Mouse (Mus musculus) lung, postnatal 25 days (tissue): Measurements from ENCODE around the gene Bri3bp.
"Not testable (repeated sequence)": the region's sequence is repeated elsewhere in the genome, so short reads cannot be mapped to it uniquely, and the experiment has no call there.

Experiments used
- DNase-seq: peaks from one replicate; pipeline ENCODE4 v3.0.0; 2022; ENCODE audit warnings: low spot score

Bri3bp gene

DNA sequence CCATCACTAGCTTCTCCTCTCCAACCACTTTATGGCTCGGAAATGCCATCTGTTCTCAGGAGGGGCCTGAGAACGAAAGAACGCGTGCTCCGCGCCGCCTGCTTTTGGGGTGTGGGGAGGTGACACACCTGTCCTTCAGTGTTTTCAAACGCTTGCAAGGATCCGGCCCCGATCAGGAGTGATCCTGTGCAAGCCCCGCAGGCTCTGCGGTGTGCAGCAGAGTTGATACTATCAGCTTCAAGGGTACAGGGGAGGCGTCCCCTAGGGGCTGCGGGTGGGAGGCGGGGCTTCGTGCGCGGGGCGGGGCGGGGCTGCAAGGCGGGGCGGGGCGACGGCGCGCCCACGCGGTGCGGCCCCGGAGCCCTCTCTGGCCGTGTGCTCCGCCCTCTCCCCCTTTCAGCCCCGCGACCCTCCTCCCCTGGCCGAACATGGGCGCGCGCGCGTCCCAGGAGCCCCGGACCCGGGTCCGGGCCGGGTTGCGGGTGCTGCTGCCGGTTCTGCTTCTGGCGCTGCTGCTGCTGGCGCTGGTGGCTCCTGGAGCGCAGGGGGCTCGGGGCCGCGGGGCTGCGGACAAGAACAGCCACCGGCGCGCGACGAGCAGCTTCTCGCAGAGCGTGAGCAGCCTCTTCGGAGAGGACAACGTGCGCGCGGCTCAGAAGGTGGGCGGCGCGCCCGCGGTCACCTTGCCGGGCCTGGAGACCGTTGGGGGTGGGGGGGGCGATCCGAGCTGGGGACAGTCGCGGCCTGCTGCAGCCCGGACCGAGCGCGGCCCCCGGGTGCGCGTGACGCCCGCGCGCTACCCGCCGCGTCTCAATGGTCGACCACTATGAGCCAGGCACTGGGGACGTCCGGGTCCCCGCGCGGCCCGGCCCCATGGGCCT is at the start of gene Bri3bp:
Bri3bp (plus strand) TSS at position 335 of the 881 bp plus-strand sequence.
- DNase-seq, result no peak

DNA sequence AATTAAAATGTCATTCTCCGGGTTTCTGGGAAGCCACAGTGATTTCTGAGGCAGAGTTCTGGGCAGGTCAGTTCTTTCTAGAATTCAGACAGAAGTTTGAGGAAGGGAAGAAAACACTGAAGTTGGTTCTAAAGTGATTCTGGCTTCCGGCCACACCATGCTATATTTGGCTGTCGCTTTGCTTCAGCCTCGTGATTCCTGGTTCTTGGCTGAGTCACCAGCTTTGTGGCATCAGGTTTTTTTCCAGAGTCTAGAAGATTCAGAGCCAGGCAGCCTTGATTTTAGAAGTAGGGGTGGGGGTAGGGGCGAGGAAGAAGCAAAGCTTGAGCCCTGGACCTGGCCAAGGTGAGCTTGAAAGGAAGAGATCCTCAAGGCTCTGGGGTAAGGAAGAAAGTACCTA is 49.8 kb upstream of the Bri3bp start:
- DNase-seq, result peak; percentile 86

DNA sequence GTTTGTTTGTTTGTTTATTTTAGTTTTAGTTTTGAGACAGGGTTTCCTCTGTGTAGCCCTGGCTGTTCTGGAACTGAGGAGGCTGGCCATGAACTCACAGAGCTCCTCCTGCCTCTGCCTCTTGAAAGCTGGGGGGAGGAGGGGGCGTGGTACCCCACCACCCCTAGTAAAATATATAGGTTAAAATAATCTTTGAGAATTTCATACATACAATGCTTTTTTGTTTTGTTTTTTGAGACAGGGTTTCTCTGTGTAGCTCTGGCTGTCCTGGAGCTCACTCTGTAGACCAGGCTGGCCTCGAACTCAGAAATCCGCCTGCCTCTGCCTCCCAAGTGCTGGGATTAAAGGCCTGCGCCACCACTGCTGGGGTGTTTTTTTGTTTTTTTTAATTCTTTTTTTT is 49.2 kb upstream of the Bri3bp start:
- not testable (repeated sequence) for DNase-seq

GRCm38 (mm10) chr5:125392618-125392976 is 48.8 kb upstream of the Bri3bp start:
- no peak for DNase-seq

- DNase-seq, result peak; percentile 99
These were observed 48.3 kb upstream of the Bri3bp start for GRCm38 (mm10) chr5:125392977-125393621.

- DNase-seq, result peak; percentile 89
These were observed 47.5 kb upstream of the Bri3bp start for GRCm38 (mm10) chr5:125393622-125394603.

DNA sequence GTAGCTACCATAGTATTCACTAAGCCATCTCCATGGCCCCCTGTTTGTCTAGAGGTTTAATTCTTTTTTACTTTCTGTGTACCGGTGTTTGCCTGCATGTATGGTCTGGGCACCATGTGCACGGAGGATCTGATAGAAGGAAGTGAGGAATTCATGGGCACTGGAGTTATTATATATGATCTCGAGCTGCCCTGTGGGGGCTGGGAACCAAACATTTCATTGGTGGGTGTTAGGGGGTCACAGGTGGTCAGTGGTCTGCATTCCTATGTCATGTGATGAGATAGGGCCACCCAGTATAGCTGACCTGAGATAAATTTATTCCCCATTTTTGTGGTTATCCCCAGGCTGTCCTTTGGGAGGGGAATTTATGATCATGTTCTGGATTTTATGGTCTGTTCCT is 46.4 kb upstream of the Bri3bp start:
- no peak for DNase-seq

- DNase-seq, result no peak
These were observed 40.5 kb upstream of the Bri3bp start for GRCm38 (mm10) chr5:125400903-125401302.

DNA sequence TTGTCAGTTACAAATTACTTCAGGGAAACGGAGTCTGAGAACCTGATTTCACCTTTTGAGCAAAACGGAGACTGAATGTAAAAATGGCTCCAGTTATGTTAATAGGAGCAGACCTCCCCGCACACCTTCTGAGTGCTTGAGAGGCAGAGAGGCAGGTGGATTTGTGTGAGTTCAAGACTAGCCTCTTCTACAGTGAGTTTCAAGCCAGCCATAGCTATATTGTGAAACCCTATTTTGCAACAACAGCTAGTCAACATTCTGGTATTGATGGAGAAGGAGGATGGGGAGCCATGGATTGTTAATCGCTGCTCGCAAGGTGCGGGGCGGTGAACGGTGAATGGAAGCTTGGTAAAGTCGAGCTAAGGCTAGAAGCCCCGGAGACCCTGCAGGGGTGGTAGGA is 38.9 kb upstream of the Bri3bp start:
- DNase-seq, result no peak

- DNase-seq, result no peak
These were observed 38.4 kb upstream of the Bri3bp start for GRCm38 (mm10) chr5:125402991-125403390.

GRCm38 (mm10) chr5:125403481-125404465 is 37.6 kb upstream of the Bri3bp start:
- peak; percentile 70 for DNase-seq

GRCm38 (mm10) chr5:125404536-125404902 is 36.8 kb upstream of the Bri3bp start:
- no peak for DNase-seq

GRCm38 (mm10) chr5:125404903-125405545 is 36.3 kb upstream of the Bri3bp start:
- peak; percentile 46 for DNase-seq

GRCm38 (mm10) chr5:125405546-125406248 is 35.7 kb upstream of the Bri3bp start:
- DNase-seq, result peak; percentile 91

GRCm38 (mm10) chr5:125406322-125407016 is 34.9 kb upstream of the Bri3bp start:
- DNase-seq, result peak; percentile 85

DNA sequence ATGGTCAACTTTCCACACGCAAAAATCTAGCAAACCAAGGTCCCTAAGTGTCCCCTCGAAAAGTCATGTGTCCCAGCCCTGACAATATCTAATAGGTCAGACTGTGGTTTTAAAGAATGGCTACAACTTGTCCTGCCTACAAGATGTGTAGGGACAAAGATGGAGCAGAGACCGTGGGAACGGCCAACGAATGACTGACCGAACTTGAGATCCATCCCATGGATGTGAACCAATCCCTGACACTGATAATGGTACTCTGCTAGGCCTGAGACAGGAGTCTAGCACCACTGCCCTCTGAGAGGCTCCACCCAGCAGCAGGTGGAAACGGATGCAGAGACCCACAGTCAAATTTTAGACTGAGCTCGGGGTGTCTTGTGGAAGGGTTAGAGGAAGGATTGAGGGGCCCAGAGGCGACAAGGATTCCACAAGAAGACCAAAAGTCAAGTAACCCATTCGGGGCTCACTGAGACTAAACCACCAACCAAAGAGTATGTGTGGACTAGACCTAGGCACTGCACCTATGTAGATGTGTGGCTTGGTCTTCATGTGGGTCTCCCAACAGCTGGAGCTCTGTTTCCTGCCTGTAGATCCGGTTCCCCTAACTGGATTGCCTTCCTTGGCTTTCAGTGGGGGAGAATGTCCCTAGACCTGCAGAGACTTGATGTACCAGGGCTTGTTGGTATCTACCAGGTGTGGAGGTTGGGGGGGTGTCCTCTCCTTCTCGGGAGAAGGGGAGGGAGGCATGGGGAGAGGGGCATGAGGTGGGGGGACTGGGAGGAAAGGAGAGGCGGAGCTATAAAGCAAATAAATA is 34.1 kb upstream of the Bri3bp start:
- no peak for DNase-seq

GRCm38 (mm10) chr5:125407910-125408575 is 33.3 kb upstream of the Bri3bp start:
- no peak for DNase-seq

- peak; percentile 85 for DNase-seq
These were observed 32.5 kb upstream of the Bri3bp start for GRCm38 (mm10) chr5:125408842-125409241.
